Mouse (Mus musculus) stomach, postnatal 0 days (tissue): ENCODE data around the gene Mnat1. TPM values are rescaled to one million over a fixed set of nuclear protein-coding genes. Genes with fewer than 3 reads are reported as not detected.
A peak's percentile ranks its signal among the peaks of the same experiment; 100 is the strongest.

Experiments
- ATAC-seq: fragments of 200-750 bp; cut with Nextera tagmentation; 2 replicates; pipeline ENCODE4 v1.8.0; 2017; ENCODE audit not compliant: low FRiP score, low TSS enrichment
- DNase-seq: peaks from one replicate; pipeline ENCODE4 v3.0.0-alpha.2; 2016; ENCODE audit warnings: low spot score
- H3K27ac ChIP-seq: fragments of 300-500 bp; sonication (generic); replicated peaks from 2 replicates; pipeline ENCODE4 v1.5.1; 2014; ENCODE audit warnings: mild to moderate bottlenecking, control low read depth
- H3K27me3 ChIP-seq: fragments of 300-500 bp; sonication (generic); 2 replicates; pipeline ENCODE4 v1.6.1; 2014; ENCODE audit warnings: low read length; ENCODE audit not compliant: control insufficient read depth, insufficient read depth
- H3K36me3 ChIP-seq: fragments of 300-500 bp; sonication (generic); 2 replicates; pipeline ENCODE4 v1.6.1; 2014; ENCODE audit warnings: low read length, mixed read lengths; ENCODE audit not compliant: control insufficient read depth, insufficient read depth
- H3K4me1 ChIP-seq: fragments of 300-500 bp; sonication (generic); replicated peaks from 2 replicates; pipeline ENCODE4 v1.6.1; 2014; ENCODE audit warnings: antibody characterized with exemption; ENCODE audit not compliant: control insufficient read depth, insufficient read depth
- H3K4me2 ChIP-seq: fragments of 300-500 bp; sonication (generic); replicated peaks from 2 replicates; pipeline ENCODE4 v1.6.1; 2014; ENCODE audit warnings: low read depth, mild to moderate bottlenecking, control low read depth, moderate library complexity
- H3K4me3 ChIP-seq: fragments of 300-500 bp; sonication (generic); 2 replicates; pipeline ENCODE4 v1.5.1; 2014; ENCODE audit warnings: low read depth, low read length, control low read depth
- H3K9ac ChIP-seq: fragments of 300-500 bp; sonication (generic); 2 replicates; pipeline ENCODE4 v1.6.1; 2014; ENCODE audit warnings: mild to moderate bottlenecking, low read length, control low read depth, mixed read lengths
- H3K9me3 ChIP-seq: fragments of 300-500 bp; sonication (generic); 2 replicates; pipeline ENCODE4 v1.6.1; 2016; ENCODE audit warnings: low read length; ENCODE audit not compliant: control insufficient read depth
- CTCF ChIP-seq: IDR thresholded peaks from 2 replicates; pipeline ENCODE4 v1.5.1; 2016; ENCODE audit warnings: antibody characterized with exemption, low read depth, mild to moderate bottlenecking, moderate library complexity
- EP300 ChIP-seq: optimal IDR thresholded peaks from 2 replicates; pipeline ENCODE3; 2016; ENCODE audit warnings: antibody characterized with exemption
- WGBS: fragments of 180-500 bp; shearing (Covaris S2); extraction: QIAGEN DNeasy Blood & Tissue Kit; methylation state at CpG from one replicate; pipeline ENCODE4 v1.1.7; 2014; 5-methylcytosine and 5-hydroxymethylcytosine counted together
- polyA plus RNA-seq: library from polyadenylated mRNA; unstranded; fragments of >200 nt; fragmentation: Nextera tagmentation; extraction: Ambion mirVana; gene quantifications from 2 replicates; pipeline ENCODE4 v1.2.1, GENCODE M21; 2015

Mnat1 gene
- polyA plus RNA-seq, 1 experiment from 2014 or later, result 17.1 TPM

- DNase-seq (no peak), ATAC-seq (no peak)
- H3K4me1 ChIP-seq, result no peaks in the 10 kb centered on the region
- TF ChIP-seq CTCF (no peak), EP300 (no peak)
- no peak overlapping the region for H3K4me3 ChIP-seq
- H3K27ac ChIP-seq, result no peak overlapping the region
- WGBS, result 76% methylated on average over 4 of the region's 4 CpGs
- H3K9ac ChIP-seq, result no peak overlapping the region
- H3K27me3 ChIP-seq, result no peaks in the 10 kb centered on the region
- no peaks in the 10 kb centered on the region for H3K36me3 ChIP-seq
- H3K4me2 ChIP-seq, result no peak overlapping the region
- no peaks in the 10 kb centered on the region for H3K9me3 ChIP-seq
Observed at GRCm38 (mm10) chr12:73154150-73154549, 30.6 kb downstream of the Mnat1 start.

DNA sequence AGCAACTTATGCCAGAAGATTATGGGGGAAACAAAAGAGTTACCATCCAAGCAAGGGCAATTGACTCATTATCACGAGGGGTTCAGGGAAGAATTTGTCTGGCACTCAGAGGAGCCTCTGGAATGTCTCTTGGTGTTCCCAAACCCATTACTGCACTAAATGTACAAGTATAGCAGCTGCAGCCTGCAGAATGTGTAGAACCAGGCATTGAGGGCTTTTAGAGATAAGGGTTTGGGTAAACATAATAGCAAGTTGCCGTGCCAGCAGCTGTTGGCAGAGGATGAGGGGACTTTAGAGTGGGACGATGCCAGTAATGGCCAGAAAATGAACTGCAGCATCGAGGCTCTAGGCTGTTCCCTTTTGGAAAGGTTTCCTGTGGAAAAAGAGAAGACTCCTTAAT is 36.8 kb downstream of the Mnat1 start:
- Histone ChIP-seq H3K4me1 (no peaks in the 10 kb centered on the region), H3K27me3 (no peaks in the 10 kb centered on the region), H3K4me2 (no peak overlapping the region), H3K4me3 (no peak overlapping the region), H3K27ac (no peak overlapping the region), H3K36me3 (no peaks in the 10 kb centered on the region), H3K9ac (no peak overlapping the region), H3K9me3 (no peaks in the 10 kb centered on the region)
- ATAC-seq (no peak), DNase-seq (peak; percentile 31)
- TF ChIP-seq EP300 (no peak), CTCF (no peak)
- 33% methylated on average over 4 of the region's 4 CpGs for WGBS

DNA sequence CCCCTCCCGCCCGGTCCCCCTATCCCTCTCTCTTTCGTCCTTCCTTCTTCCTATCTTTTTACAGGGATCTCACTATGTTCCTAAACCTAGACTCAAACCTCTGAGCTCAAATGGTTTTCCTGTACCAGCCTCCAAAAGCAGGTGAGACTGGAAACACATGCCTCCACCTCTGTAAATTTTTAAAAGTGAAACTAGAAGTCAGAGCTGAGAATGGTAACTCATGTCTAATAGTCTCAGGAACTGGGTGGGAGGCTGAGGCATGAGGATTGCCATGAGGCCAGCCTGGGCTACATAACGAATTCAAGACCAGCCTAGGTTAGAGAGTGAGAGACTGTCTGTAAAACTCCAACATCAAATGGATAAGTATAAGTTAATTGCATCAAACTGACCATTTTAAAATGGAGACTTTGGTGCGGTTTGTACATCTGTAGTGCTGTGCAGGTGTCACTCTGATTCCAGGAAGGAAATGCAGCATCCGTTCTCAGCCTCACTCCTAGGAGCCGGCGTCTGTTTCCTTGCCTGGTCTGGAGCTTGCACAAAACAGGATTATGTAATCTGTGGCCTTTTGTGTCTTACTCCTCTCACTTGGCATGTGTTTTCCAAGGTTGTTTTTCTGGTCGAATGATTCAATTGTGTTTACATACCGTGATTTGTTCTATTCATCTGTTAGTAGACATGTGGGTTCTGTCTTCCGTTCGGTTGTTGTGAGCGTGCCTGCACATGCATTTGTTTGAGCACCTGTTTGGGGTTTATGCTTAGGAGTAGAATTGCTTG is 39.1 kb downstream of the Mnat1 start:
- ATAC-seq (no peak), DNase-seq (no peak)
- WGBS, result 72% methylated on average over 13 of the region's 13 CpGs
- no peak overlapping the region for H3K4me2 ChIP-seq
- no peak overlapping the region for H3K27ac ChIP-seq
- H3K4me1 ChIP-seq, result no peaks in the 10 kb centered on the region
- H3K4me3 ChIP-seq, result no peak overlapping the region
- no peak overlapping the region for H3K9ac ChIP-seq
- no peaks in the 10 kb centered on the region for H3K9me3 ChIP-seq
- no peaks in the 10 kb centered on the region for H3K27me3 ChIP-seq
- no peaks in the 10 kb centered on the region for H3K36me3 ChIP-seq
- no peak for TF ChIP-seq CTCF
- TF ChIP-seq EP300, result no peak

GRCm38 (mm10) chr12:73170794-73171193 is 47.3 kb downstream of the Mnat1 start:
- Histone ChIP-seq H3K4me2 (no peak overlapping the region), H3K27ac (no peak overlapping the region), H3K27me3 (no peaks in the 10 kb centered on the region), H3K4me1 (no peaks in the 10 kb centered on the region), H3K9me3 (no peaks in the 10 kb centered on the region), H3K9ac (no peak overlapping the region), H3K36me3 (0 out of 2 replicates have a peak, but pooled peaks cover 5% of the 10 kb centered on the region), H3K4me3 (no peak overlapping the region)
- no peak for TF ChIP-seq EP300
- no peak for TF ChIP-seq CTCF
- ATAC-seq (no peak), DNase-seq (no peak)
- WGBS, result 88% methylated on average over 6 of the region's 6 CpGs

DNA sequence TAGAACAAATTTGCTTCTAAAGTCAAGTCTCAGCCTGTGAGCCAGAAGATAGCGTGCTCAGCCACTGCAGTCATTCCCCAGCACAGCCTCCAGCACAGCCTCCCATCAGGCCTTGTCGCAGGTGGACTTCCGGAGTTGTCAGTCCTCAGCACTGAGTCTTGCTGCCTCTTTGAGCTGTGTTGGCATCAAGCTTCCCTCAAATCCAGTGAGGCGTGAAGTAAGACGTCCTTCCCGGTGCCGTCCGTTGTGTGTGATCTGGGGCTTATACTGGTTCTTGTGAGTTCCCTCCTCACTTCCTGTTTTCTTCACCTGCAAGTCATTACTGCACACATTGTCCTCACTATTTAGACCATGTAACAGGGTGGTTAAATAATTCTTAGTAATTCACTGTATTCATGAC is 60.4 kb downstream of the Mnat1 start:
- Histone ChIP-seq H3K27me3 (no peaks in the 10 kb centered on the region), H3K4me2 (no peak overlapping the region), H3K27ac (no peak overlapping the region), H3K36me3 (0 out of 2 replicates have a peak, but pooled peaks cover 3% of the 10 kb centered on the region), H3K4me1 (no peaks in the 10 kb centered on the region), H3K9ac (no peak overlapping the region), H3K9me3 (no peaks in the 10 kb centered on the region), H3K4me3 (no peak overlapping the region)
- 86% methylated on average over 8 of the region's 8 CpGs for WGBS
- DNase-seq (no peak), ATAC-seq (no peak)
- TF ChIP-seq EP300 (no peak), CTCF (no peak)

- H3K9me3 ChIP-seq, result no peaks in the 10 kb centered on the region
- no peaks in the 10 kb centered on the region for H3K36me3 ChIP-seq
- no peak for TF ChIP-seq EP300
- TF ChIP-seq CTCF, result no peak
- no peaks in the 10 kb centered on the region for H3K27me3 ChIP-seq
- H3K4me2 ChIP-seq, result no peak overlapping the region
- DNase-seq, result no peak
- H3K4me3 ChIP-seq, result no peak overlapping the region
- H3K27ac ChIP-seq, result no peak overlapping the region
- H3K4me1 ChIP-seq, result no peaks in the 10 kb centered on the region
- WGBS, result 83% methylated on average over 6 of the region's 6 CpGs
- no peak overlapping the region for H3K9ac ChIP-seq
- ATAC-seq, result no peak
Observed at GRCm38 (mm10) chr12:73197363-73197762, 73.8 kb downstream of the Mnat1 start.
